Mouse (Mus musculus): ENCODE measurements at regions not wholly inside any gene's neighbourhood (a gene's known extent, or its start where the extent isn't known, plus 50 kb on each side); places are given as distances from the start of the nearest gene placed in this dataset.

GRCm38 (mm10) chr1:92776353-92776752, 55.1 kb upstream of the Gpc1 start:
- no peak for DNase-seq (ENCODE audit: low spot score)

- no peak for DNase-seq (ENCODE audit: low spot score)
Observed at GRCm38 (mm10) chr1:92775908-92776307, 55.5 kb upstream of the Gpc1 start.

GRCm38 (mm10) chr1:92774743-92775692, 56.4 kb upstream of the Gpc1 start:
- DNase-seq (ENCODE audit: low spot score), result no peak

GRCm38 (mm10) chr1:92774006-92774405, 57.4 kb upstream of the Gpc1 start:
- DNase-seq (ENCODE audit: low spot score), result no peak

- no peak for DNase-seq (ENCODE audit: low spot score)
Observed at GRCm38 (mm10) chr1:92772784-92773113, 58.7 kb upstream of the Gpc1 start.

- no peak for DNase-seq (ENCODE audit: low spot score)
Observed at GRCm38 (mm10) chr1:92772101-92772783, 59.2 kb upstream of the Gpc1 start.

- peak; percentile 12 for DNase-seq (ENCODE audit: low spot score)
Observed at GRCm38 (mm10) chr1:92769696-92770095, 61.7 kb upstream of the Gpc1 start.

- DNase-seq (ENCODE audit: low spot score), result no peak
Observed at GRCm38 (mm10) chr1:92769156-92769555, 62.3 kb upstream of the Gpc1 start.

- no peak for DNase-seq (ENCODE audit: low spot score)
Observed at GRCm38 (mm10) chr1:92766496-92766895, 64.9 kb upstream of the Gpc1 start.

- DNase-seq (ENCODE audit: low spot score), result no peak
Observed at GRCm38 (mm10) chr1:92754793-92755488, 76.5 kb upstream of the Gpc1 start.

GRCm38 (mm10) chr1:92751700-92752136, 79.7 kb upstream of the Gpc1 start:
- no peak for DNase-seq (ENCODE audit: low spot score)

- no peak for DNase-seq (ENCODE audit: low spot score)
Observed at GRCm38 (mm10) chr1:92749475-92749874, 82.0 kb upstream of the Gpc1 start.

- DNase-seq (ENCODE audit: low spot score), result no peak
Observed at GRCm38 (mm10) chr1:92745284-92745683, 86.2 kb upstream of the Gpc1 start.

GRCm38 (mm10) chr1:92744528-92745241, 86.8 kb upstream of the Gpc1 start:
- DNase-seq (ENCODE audit: low spot score), result peak; percentile 40

GRCm38 (mm10) chr1:92742881-92743621, 88.4 kb upstream of the Gpc1 start:
- no peak for DNase-seq (ENCODE audit: low spot score)

GRCm38 (mm10) chr1:92742300-92742699, 89.1 kb upstream of the Gpc1 start:
- DNase-seq (ENCODE audit: low spot score), result no peak

- no peak for DNase-seq (ENCODE audit: low spot score)
Observed at GRCm38 (mm10) chr1:92741047-92741446, 90.4 kb upstream of the Gpc1 start.

- DNase-seq (ENCODE audit: low spot score), result no peak
Observed at GRCm38 (mm10) chr1:92737600-92738197, 89.1 kb upstream of the Otos start.

- DNase-seq (ENCODE audit: low spot score), result no peak
Observed at GRCm38 (mm10) chr1:92736411-92736810, 87.8 kb upstream of the Otos start.

GRCm38 (mm10) chr1:92733732-92734131, 85.1 kb upstream of the Otos start:
- no peak for DNase-seq (ENCODE audit: low spot score)

Data from ovary, adult 18-20 months (tissue).